Mouse (Mus musculus): ENCODE results near the gene Sh2d3c.
A peak's percentile ranks its signal among the peaks of the same experiment; 100 is the strongest.

The Sh2d3c gene

GRCm38 (mm10) chr2:32758503-32758902 is 37.6 kb downstream of the Sh2d3c start:
- DNase-seq, result no peak

- DNase-seq, result no peak
Measured at GRCm38 (mm10) chr2:32759001-32759400, 38.1 kb downstream of the Sh2d3c start.

DNA sequence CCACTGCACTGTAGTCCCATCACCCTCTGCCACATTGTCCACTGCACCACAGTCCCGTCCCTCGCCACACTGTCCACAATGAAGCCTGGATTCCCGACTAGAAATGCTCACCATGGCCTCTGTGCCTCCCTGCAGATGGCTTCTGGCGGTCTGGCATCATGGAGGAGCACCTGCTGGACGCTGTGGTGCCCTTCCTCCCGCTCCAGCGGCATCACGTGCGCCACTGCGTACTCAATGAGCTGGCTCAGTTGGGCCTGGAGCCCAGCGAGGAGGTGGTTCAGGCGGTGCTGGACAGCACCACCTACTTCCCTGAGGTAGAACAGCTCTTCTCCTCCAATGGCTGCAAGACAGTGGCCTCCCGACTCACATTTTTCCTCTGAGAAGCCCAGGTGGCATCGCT is 40.5 kb downstream of the Sh2d3c start:
- DNase-seq, result no peak

- DNase-seq, result no peak
Measured at GRCm38 (mm10) chr2:32761859-32762258, 41.0 kb downstream of the Sh2d3c start.

GRCm38 (mm10) chr2:32763353-32763752 is 42.5 kb downstream of the Sh2d3c start:
- no peak for DNase-seq

DNA sequence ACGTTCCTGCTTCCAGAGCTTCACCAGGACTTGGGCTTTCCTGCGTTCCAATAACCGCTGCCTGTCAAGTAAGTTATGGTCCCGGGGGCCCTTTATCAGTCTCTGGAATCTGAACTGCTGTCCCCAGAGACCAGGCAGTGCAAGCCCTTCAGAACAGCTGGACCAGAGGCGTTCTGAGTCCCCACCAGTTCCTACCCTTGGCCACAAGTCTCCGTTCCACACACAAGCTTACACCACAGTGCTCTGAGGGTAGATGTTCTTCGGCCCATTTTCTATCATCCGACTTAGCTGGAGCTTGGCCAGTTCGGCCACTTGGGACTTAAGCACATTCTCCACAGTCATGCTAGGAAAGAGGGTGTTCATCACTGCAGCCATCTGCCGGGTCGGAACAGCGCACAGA is 46.4 kb downstream of the Sh2d3c start:
- no peak for DNase-seq

DNA sequence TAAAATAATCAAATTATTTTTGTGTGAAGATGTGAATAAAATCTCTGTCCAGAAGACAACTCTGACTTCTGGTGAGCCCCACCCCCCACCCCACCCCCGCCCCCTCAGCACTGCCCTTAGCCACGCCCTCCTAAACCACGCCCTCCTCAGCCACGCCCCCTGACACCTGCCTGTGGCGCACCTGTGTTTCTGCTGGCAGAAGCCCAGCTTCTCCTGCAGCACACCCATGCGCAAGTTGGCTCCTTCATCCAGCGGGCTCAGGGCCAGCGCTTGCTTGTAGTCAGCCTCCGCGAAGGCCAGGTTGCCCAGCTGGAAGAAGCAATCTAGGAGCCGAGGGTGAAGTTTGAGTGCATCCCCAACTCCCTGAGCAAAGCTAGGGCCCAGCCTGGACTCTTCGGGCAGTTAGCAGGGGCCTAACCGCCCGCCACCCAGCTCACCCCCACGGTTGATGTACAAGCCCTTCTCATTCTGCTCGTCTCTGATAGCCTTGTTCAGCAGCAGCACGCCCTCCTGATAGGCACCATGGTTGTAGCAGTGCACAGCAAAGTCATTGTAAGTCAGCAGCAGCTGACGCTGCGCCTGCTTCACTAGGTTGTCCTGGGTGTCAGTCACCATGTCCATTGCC is 47.9 kb downstream of the Sh2d3c start:
- DNase-seq, result peak; percentile 69

GRCm38 (mm10) chr2:32769327-32770085 is 48.7 kb downstream of the Sh2d3c start:
- no peak for DNase-seq

GRCm38 (mm10) chr2:32771886-32772285 is 51.0 kb downstream of the Sh2d3c start:
- peak; percentile 37 for DNase-seq

- no peak for DNase-seq
Measured at GRCm38 (mm10) chr2:32772626-32773279, 51.9 kb downstream of the Sh2d3c start.

DNA sequence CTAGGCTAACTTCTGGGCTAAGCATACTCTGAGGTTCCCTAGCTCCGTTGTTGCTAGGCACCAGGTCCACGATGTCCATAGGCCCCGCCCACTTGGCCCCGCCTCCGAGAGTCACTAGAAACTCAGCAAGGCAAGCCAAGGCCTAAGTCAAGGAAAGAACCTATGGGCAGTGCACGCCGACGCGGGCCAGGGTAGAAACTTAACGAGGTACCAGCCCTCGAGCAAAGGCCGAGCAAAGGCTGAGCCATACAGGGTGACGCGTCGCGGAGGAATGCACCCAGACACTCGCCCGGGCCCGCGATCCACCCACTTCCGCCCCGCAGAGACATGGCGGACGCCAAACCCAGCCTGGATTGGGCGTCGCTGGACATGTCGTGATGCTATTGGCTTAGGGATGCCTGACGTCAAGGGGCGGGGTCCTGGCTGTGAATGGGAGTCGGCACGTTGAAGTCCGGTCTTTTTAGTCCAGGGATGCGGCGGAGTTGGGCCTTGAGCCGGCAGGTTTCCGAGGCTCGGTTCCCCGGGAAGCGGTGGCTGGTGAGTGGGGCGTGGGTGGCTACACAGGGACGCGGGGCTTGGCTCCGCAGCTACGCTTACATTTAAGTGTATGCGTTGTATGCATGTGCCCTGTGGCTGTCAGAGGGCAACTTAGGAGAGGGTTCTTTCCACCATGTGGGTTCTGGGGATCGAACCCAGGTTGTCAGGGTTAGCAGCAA is 54.7 kb downstream of the Sh2d3c start, which contains the start of the genes Ttc16 and Ptrh1:
Gene Ttc16, minus strand, starts transcription at position 275 of the 716 bp plus-strand sequence.
Gene Ptrh1, plus strand, starts transcription at position 428 of the 716 bp plus-strand sequence.
- DNase-seq, result peak; percentile 94

DNA sequence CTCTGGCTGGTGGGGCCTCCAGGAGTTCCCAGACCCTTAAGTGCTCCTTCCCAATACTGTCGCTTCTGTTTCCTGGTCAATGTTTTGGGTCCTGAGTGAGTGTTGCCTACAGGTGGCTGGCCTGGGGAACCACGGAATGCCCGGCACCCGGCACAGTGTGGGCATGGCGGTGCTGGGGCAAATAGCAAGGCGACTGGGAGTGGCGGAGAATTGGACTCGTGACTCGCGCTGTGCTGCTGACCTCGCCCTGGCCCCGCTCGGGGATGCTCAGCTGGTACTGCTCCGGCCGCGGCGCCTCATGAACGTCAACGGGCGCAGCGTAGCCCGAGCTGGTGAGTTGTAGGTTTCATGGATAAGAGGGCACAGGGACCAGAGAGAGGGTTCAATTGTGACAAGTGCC is 55.3 kb downstream of the Sh2d3c start:
- DNase-seq, result no peak

DNA sequence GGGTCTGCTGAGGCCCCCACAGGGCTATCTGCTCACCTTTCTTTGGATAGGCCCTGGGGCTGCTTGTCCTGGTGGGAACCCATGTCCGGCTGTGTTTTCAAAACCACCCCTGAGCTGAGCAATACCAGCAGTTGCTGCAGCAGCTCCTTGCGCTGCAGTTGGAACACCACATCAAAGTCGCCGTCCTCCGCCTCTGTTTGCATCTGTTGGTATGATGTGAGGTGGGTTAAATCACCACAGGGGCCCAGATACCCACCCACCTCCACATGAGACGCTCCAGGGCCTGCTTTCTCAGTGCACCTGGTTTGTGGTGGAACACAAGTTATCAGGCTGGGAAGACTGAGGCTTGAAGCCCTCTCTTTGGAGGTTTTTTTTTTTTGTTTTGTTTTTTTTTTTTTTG is 57.2 kb downstream of the Sh2d3c start:
- DNase-seq, result no peak

DNA sequence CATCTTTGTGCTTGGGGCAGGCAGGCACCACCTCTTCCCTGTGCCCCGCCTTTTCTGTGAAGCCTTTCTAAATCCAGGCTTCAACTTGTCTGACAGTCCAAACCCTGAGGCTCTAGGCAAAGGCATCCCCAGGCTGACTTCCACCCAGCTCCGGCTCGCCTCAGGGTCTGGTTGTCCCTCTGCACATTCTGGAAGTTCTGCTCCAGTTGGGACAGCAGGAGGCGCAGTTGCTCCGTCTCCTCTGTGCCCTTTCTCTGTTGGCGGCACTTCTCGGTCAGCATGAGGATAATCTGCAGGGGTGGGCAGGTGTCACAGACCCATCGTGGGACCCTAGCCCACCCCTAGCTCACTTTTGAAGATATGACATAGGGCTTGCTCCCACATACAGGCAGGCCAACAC is 58.3 kb downstream of the Sh2d3c start:
- peak; percentile 58 for DNase-seq

DNA sequence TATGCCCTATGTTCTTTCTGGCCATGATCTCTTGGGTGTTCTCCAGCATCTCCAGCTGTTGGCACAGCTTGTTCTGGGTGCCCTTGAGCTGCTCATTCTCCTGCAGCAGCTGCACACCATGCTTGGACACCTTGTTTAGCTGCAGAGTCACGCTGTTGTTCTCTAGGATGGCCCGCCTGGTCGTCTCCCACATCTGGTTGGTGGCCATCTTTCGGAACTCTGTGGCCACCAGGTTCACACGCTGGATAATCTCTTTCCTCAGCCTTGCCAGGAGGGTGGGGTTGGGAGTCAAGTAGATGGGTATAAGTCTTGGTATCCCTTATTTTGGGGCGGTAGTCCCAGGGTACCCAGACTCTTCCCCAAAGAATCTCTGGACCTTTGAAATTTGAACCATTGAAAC is 58.9 kb downstream of the Sh2d3c start:
- no peak for DNase-seq

DNA sequence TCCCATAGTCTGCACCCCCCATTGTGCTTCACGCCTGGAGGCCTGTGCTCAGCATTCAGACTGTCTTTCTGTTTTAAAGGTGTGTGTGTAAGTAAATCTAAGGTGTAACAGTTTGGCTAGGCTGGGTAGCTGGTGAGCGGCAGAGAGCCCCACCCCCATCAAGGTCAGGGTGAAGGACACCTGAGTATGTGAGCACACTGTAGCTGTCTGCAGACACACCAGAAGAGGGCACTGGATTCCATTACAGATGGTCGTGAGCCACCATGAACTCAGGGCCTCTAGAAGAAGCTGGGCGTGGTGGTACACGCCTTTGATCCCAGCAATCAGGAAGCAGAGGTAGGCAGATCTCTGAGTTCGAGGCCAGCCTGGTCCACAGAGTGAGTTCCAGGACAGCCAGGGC is 60.9 kb downstream of the Sh2d3c start:
- DNase-seq, result no peak

DNA sequence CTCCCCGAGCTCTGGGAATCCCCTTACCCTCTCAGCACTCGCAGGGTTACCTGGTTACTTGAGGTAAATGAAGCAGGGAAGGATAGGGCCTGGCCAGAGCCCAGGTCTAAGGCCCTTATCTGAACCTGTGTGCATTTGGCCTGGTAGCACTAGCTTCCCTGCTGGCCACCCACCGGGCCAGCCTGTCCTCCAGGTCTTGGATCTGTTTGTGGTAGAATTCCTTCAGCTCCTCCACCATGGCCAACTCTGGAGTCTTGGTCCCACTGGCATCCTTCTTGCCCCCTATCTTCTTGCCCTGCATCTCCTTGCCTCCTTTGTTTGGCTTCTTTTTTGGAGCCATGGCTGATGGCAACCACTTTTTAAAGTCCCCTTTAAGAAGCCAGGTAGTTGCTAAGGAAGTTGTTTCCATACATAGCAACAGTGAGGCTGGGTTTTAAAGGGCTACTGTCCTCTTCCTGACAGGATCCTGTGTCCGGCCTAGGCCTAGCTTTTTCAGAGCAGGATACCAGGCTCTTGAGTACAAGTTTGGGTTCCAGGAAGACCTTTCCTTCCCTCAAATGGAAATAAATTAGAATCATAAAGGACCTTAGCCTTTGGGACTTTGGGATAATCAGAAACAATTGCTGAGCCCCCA is 63.3 kb downstream of the Sh2d3c start, which contains the start of gene Cfap157:
Gene Cfap157, minus strand, starts transcription at position 381 of the 634 bp plus-strand sequence.
- DNase-seq, result no peak

DNA sequence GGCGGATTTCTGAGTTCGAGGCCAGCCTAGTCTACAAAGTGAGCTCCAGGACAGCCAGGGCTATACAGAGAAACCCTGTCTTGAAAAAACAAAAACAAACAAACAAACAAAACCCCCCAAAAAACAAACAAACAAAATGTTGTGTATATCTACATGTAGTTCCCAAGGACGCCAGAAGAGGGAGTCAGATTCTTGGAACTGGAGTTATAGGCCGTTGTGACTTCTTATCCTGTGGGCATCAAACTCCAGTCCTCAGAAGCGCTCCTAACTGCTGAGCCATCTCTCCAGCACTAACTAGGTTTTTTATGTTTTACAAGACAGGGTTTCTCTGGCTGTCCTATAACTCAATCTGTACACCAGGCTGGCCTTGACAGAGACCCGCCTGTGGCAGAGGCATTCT is 66.3 kb downstream of the Sh2d3c start:
- DNase-seq, result no peak

DNA sequence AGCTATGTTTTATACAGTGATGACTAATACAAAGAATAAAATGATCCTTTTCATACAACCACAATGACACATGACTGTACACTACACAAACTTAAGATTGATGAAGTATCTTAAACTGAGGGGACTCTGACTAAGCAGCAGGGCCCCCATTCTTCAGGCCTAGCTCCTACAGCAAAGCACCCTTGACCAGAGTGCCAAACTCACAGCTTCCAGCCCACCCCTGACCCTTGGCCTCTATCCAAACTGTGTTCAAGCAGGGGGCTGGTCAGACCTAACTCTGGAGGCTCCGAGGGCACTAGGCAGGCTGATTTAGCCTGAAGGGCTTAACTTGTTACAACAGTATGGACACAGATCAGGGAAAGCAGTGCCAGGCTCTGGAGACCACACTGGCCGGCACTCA is 67.7 kb downstream of the Sh2d3c start:
- DNase-seq, result no peak

GRCm38 (mm10) chr2:32791297-32791696 is 70.4 kb downstream of the Sh2d3c start:
- no peak for DNase-seq

DNA sequence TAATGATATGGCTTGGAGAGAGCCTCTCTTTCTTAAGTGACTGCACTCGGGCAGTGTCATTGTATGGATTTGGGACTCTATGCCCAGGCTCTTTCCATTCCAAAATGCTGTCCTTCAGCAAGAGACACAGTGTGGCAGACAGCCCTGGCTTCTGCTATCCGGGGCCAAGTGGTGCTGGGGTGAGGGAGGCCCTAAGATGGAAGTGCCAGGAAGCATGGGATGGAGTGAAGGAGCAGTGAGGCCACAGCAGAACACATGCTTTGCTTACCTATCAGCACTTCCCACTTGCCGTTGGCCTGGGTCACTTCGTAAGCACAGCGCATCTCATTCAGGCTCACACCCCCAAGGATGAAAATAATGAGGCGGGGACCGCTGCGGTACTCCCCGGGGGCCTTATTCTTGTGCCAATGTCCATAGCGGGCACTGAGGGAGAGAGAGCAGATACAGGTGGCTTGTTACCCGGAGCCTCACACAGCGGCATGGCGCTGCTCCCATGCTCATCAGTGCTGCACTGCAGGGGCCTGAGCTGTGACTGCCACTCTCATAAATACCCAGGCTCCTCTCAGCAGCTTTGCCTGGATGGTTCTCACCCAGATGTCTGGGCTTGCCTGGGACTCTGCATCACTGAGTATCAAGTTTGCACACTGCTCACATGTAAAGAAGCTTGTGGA is 75.0 kb downstream of the Sh2d3c start:
- no peak for DNase-seq

Data from liver (tissue).